Mouse (Mus musculus): ENCODE data around the gene Il3. TPM values are rescaled to one million over a fixed set of nuclear protein-coding genes. Genes with fewer than 3 reads are reported as not detected.

Il3 gene
- total and polyA plus RNA-seq, 3 experiments: not detected

- Histone ChIP-seq H3K9ac (ENCODE audit: low read depth, low read length) (no peak overlapping the region), H3K27ac (no peak overlapping the region), H3K27me3 (ENCODE audit: control insufficient read depth, insufficient read depth, low read length) (no peaks in the 10 kb centered on the region), H3K36me3 (ENCODE audit: control insufficient read depth, insufficient read depth, low read length) (no peaks in the 10 kb centered on the region), H3K4me1 (ENCODE audit: control insufficient read depth, insufficient read depth, low read length) (peaks cover 6% of the 10 kb centered on the region), H3K4me3 (no peak overlapping the region), H3K79me2 (replicated peaks; ENCODE audit: control insufficient read depth, insufficient read depth, low read length) (no peaks in the 10 kb centered on the region)
- no peak for TF ChIP-seq POLR2A (IDR thresholded peaks at IDR 0.05; ENCODE audit: insufficient read depth, low read depth, low read length)
- DNase-seq: no peak
- intact Hi-C loops (cut with DNase I): no loop called here
- 64% methylated on average over 7 of the region's 7 CpGs for WGBS
These were observed 49.7 kb downstream of the Il3 start for GRCm38 (mm10) chr11:54217384-54217783.

- intact Hi-C loops (cut with DNase I): no loop called here
- 83% methylated on average over 6 of the region's 6 CpGs for WGBS
- no peak overlapping the region for H3K4me3 ChIP-seq
These were observed 51.0 kb downstream of the Il3 start for GRCm38 (mm10) chr11:54216091-54216490.

More at GRCm38 (mm10) chr11:54216091-54216490, 51.0 kb downstream of the Il3 start:
- no peak for TF ChIP-seq POLR2A (IDR thresholded peaks at IDR 0.05; ENCODE audit: insufficient read depth, low read depth, low read length)
- TF ChIP-seq CTCF (IDR thresholded peaks at IDR 0.05): no peak
- TF ChIP-seq EP300 (IDR thresholded peaks at IDR 0.05; ENCODE audit: insufficient read depth, low read depth, low read length): no peak
- Histone ChIP-seq H3K79me2 (replicated peaks; ENCODE audit: control insufficient read depth, insufficient read depth, low read length) (no peaks in the 10 kb centered on the region), H3K27me3 (ENCODE audit: control insufficient read depth, insufficient read depth, low read length) (no peaks in the 10 kb centered on the region), H3K36me3 (ENCODE audit: control insufficient read depth, insufficient read depth, low read length) (no peaks in the 10 kb centered on the region), H3K27ac (no peak overlapping the region), H3K4me1 (ENCODE audit: control insufficient read depth, insufficient read depth, low read length) (peaks cover 6% of the 10 kb centered on the region), H3K9ac (ENCODE audit: low read depth, low read length) (no peak overlapping the region)
- no peak for DNase-seq

Other genes with a start within 250 kb of the Il3 start
- 1 to 10 TPM; 5.1 to 5.5 TPM for gene Slc22a4, start 239.2 kb downstream of the Il3 start, total RNA-seq (2021)
- gene Slc22a4, start 239.2 kb downstream of the Il3 start, polyA plus RNA-seq (2012; rRNA removed): 5.6 and 7.0 TPM in 2 replicates
- gene Pdlim4, start 198.3 kb downstream of the Il3 start, total RNA-seq (2021): 10 to 100 TPM; 30.8 to 33.8 TPM
- 57.6 and 58.2 TPM in 2 replicates for gene Pdlim4, start 198.3 kb downstream of the Il3 start, polyA plus RNA-seq (2012; rRNA removed)
- gene P4ha2, start 167.2 kb downstream of the Il3 start, total RNA-seq (2021): 10 to 100 TPM; 59.9 to 63.6 TPM
- 37.4 and 62.3 TPM in 2 replicates for gene P4ha2, start 167.2 kb downstream of the Il3 start, polyA plus RNA-seq (2012; rRNA removed)
- gene Csf2, start 17.6 kb downstream of the Il3 start, total RNA-seq (2021): not detected
- not detected in 2 replicates for gene Csf2, start 17.6 kb downstream of the Il3 start, polyA plus RNA-seq (2012; rRNA removed)
- gene Acsl6, start 36.5 kb upstream of the Il3 start, total RNA-seq (2021): 1 to 10 TPM; 6.0 to 7.2 TPM
- 5.7 and 7.0 TPM in 2 replicates for gene Acsl6, start 36.5 kb upstream of the Il3 start, polyA plus RNA-seq (2012; rRNA removed)
- not detected for gene Meikin, start 103.4 kb upstream of the Il3 start, total RNA-seq (2021)
- not detected in 2 replicates for gene Meikin, start 103.4 kb upstream of the Il3 start, polyA plus RNA-seq (2012; rRNA removed)
- gene Fnip1, start 170.9 kb upstream of the Il3 start, total RNA-seq (2021): 10 to 100 TPM; 30.4 to 42.9 TPM
- 4.8 and 11.4 TPM in 2 replicates for gene Fnip1, start 170.9 kb upstream of the Il3 start, polyA plus RNA-seq (2012; rRNA removed)

Data from heart, adult 2 months (tissue).